Mouse (Mus musculus) embryonic fibroblast, embryonic 13.5 days (primary cell): Measurements from ENCODE around the gene Tmbim1. TPM values are rescaled to one million over a fixed set of nuclear protein-coding genes. Genes with fewer than 3 reads are reported as not detected.
A peak's percentile ranks its signal among the peaks of the same experiment; 100 is the strongest.

Experiments used
- H3K27ac ChIP-seq: 2 replicates; pipeline ENCODE4 v1.5.1; 2012; ENCODE audit warnings: low read length, control low read depth, inconsistent platforms; ENCODE audit not compliant: insufficient read depth
- H3K4me1 ChIP-seq: 2 replicates; pipeline ENCODE4 v1.6.1; 2011; ENCODE audit warnings: low read length; ENCODE audit not compliant: control insufficient read depth, insufficient read depth
- H3K4me3 ChIP-seq: 2 replicates; pipeline ENCODE4 v1.5.1; 2011; ENCODE audit warnings: mild to moderate bottlenecking, control low read depth, low read length; ENCODE audit not compliant: insufficient read depth
- CTCF ChIP-seq: IDR thresholded peaks from 2 replicates; pipeline ENCODE4 v1.5.1; 2011; ENCODE audit warnings: mild to moderate bottlenecking, control low read depth, low read length, moderate library complexity, borderline replicate concordance; ENCODE audit not compliant: insufficient read depth
- POLR2A ChIP-seq: IDR thresholded peaks from 2 replicates; pipeline ENCODE4 v1.6.1; 2011; ENCODE audit warnings: low read depth, mild to moderate bottlenecking, control low read depth, low read length, moderate library complexity
- polyA plus RNA-seq: library from polyadenylated mRNA; stranded (reverse); fragments of >200 nt; gene quantifications from 2 replicates; pipeline ENCODE4 v1.2.4, GENCODE M21; 2011; ENCODE audit warnings: low read depth; ENCODE audit not compliant: missing spikeins, insufficient read length

Gene Tmbim1
- polyA plus RNA-seq, 1 experiment: 88.6 TPM

- no peaks in the 10 kb centered on the region for H3K4me1 ChIP-seq
- no peak for TF ChIP-seq POLR2A
These were observed 49.6 kb downstream of the Tmbim1 start for GRCm38 (mm10) chr1:74255704-74256345.

DNA sequence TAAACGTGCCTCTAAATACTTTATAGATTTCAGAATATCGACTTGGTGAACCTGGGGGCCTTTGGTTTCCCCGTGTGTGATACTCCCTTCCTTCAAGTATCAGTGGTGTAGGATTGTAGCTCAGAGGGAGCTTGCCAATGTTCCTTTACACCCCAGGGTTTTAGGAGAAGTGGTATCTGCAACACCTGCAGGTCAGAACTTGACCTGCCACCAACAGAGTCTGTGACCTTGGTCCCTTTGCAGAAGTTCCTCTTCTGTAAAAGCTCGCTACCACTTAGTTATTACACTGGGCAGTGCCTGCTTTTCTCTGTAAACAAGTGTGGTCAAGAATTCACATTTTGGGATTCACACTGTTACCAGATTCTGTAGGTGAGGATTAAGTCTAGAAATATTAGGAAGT lies 55.3 kb downstream of the Tmbim1 start:
- no peak for TF ChIP-seq CTCF
- TF ChIP-seq POLR2A: no peak
- peaks cover 14% of the 10 kb centered on the region for H3K4me1 ChIP-seq

More at GRCm38 (mm10) chr1:74255704-74256345, 49.6 kb downstream of the Tmbim1 start:
- H3K4me3 ChIP-seq: no peak overlapping the region
- no peak overlapping the region for H3K27ac ChIP-seq

GRCm38 (mm10) chr1:74249331-74249980 lies 56.0 kb downstream of the Tmbim1 start:
- Histone ChIP-seq H3K4me1 (peaks cover 14% of the 10 kb centered on the region), H3K4me3 (no peak overlapping the region), H3K27ac (peak overlapping the region; percentile 99)
- TF ChIP-seq CTCF (no peak), POLR2A (no peak)

More for the DNA sequence above, 55.3 kb downstream of the Tmbim1 start:
- H3K4me3 ChIP-seq: no peak overlapping the region
- peak overlapping the region; percentile 99 for H3K27ac ChIP-seq

DNA sequence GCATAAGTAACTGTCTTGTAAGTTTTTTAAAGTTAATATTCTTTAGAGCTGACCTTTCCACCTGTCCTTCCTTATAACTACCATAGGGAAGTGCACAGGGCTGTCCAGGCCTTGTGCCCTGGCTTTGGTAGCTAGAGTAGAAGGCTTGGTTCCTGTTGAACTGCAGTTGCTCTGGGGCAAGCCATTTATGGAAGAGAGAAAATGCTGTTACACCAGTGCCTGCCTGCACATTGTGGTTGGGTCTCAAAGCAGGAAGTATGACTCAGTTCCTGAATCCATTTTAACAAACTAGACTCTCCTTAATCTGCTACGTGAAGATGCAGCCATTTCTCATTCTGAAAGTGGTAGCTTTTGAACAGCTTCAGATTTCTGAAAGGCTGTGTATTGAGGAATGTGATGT lies 56.6 kb downstream of the Tmbim1 start:
- peak overlapping the region; percentile 99 for H3K27ac ChIP-seq
- peaks cover 14% of the 10 kb centered on the region for H3K4me1 ChIP-seq
- no peak for TF ChIP-seq POLR2A
- TF ChIP-seq CTCF: no peak
- no peak overlapping the region for H3K4me3 ChIP-seq

GRCm38 (mm10) chr1:74245525-74245924 lies 59.9 kb downstream of the Tmbim1 start:
- TF ChIP-seq POLR2A (no peak), CTCF (no peak)
- Histone ChIP-seq H3K27ac (no peak overlapping the region), H3K4me1 (peaks cover 17% of the 10 kb centered on the region), H3K4me3 (no peak overlapping the region)

DNA sequence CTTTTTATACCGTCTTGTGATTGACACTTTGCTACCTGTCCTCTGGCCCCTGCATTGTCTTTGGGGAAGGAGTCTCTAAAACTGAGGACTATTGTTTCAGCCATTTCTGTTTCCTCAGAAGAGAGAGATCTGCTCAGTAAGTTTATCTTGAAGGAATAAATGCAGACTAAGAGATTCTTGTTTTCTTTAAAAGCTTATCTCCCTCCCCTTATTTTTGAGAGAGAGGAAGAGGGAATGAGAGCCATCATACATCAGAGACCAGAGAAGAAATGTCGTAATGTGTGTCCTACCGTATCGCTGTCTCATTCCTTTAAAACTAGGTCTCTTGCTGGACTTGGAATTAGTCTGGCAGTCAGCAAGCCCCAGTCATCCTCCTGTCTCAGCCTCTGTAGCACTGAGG lies 64.6 kb downstream of the Tmbim1 start:
- Histone ChIP-seq H3K27ac (peak overlapping the region; percentile 11; the same call in 1 of the 2 replicates), H3K4me1 (peaks cover 13% of the 10 kb centered on the region), H3K4me3 (no peak overlapping the region)
- no peak for TF ChIP-seq POLR2A
- TF ChIP-seq CTCF: no peak

- H3K4me1 ChIP-seq: peaks cover 12% of the 10 kb centered on the region
- no peak overlapping the region for H3K4me3 ChIP-seq
- TF ChIP-seq POLR2A: no peak
- no peak for TF ChIP-seq CTCF
- peak overlapping the region; percentile 11; the same call in 1 of the 2 replicates for H3K27ac ChIP-seq
These were observed 65.1 kb downstream of the Tmbim1 start for GRCm38 (mm10) chr1:74240311-74240710.

DNA sequence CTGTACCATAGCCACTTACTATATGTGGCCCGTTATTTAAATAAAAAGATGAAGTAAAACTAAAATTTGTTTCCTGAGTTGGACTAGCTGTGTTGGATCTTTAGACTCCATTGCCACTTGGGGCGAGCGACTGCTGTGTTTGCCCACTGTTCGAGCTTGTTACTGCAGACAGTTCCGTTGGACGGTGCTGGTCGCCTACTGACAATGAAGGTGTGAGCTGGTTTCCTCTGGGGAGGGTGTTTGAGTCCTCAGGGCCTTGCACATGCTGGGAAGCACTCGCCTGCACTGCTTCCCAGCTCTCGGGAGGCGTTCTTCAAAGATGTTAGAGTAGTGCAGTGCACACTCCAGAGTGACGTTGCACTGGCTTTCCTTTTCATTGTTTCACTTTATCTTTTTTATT lies 65.8 kb downstream of the Tmbim1 start:
- H3K27ac ChIP-seq: 0 out of 2 replicates have a peak overlapping the region, but pooled peaks have one; percentile 2
- H3K4me1 ChIP-seq: peaks cover 11% of the 10 kb centered on the region; the same call in 1 of the 2 replicates
- no peak for TF ChIP-seq CTCF
- TF ChIP-seq POLR2A: no peak
- peak overlapping the region; percentile 15; the same call in 1 of the 2 replicates for H3K4me3 ChIP-seq

DNA sequence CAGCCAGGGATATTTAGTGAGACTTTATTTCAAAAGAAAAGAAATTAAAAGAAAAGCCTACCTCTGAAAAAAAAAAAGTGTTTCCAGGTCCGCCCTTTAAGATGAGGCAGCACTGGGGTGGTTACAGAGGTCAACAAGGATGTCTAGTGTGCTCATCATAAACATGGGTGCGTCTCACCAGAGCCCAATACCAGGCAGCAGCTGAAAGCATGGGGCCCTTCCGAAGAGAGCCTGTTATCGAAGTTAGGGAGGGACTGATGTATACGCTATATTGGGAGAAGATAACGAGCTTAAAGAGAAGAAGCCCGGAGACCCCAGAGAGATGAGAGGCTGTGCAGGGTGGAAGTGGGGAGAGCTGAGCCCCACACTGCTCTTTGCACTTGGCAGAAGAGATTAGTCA lies 66.3 kb downstream of the Tmbim1 start:
- H3K27ac ChIP-seq: 0 out of 2 replicates have a peak overlapping the region, but pooled peaks have one; percentile 2
- TF ChIP-seq CTCF (no peak), POLR2A (no peak)
- H3K4me3 ChIP-seq: peak overlapping the region; percentile 15
- peaks cover 11% of the 10 kb centered on the region; the same call in 1 of the 2 replicates for H3K4me1 ChIP-seq

Other genes starting within 250 kb of the Tmbim1 start
- 122 and 198 TPM in 2 replicates for gene Tns1, start 181.2 kb downstream of the Tmbim1 start, polyA plus RNA-seq
- 0.56 TPM in 1 of 2 replicates, not detected in the other for gene Rufy4, start 180.1 kb downstream of the Tmbim1 start, polyA plus RNA-seq
- not detected in 2 replicates for gene Cxcr2, start 151.6 kb downstream of the Tmbim1 start, polyA plus RNA-seq
- not detected in 2 replicates for gene Cxcr1, start 111.0 kb downstream of the Tmbim1 start, polyA plus RNA-seq
- gene Arpc2, start 69.5 kb downstream of the Tmbim1 start, polyA plus RNA-seq: 446 and 515 TPM in 2 replicates
- 0.92 and 1.3 TPM in 2 replicates for gene Gpbar1, start 27.1 kb downstream of the Tmbim1 start, polyA plus RNA-seq
- gene Aamp, start 20.9 kb downstream of the Tmbim1 start, polyA plus RNA-seq: 85.7 and 90.3 TPM in 2 replicates
- gene Pnkd, start 20.7 kb downstream of the Tmbim1 start, polyA plus RNA-seq: 19.6 and 21.5 TPM in 2 replicates
- 3.6 and 3.7 TPM in 2 replicates for gene Catip, start 56.5 kb upstream of the Tmbim1 start, polyA plus RNA-seq
- gene Slc11a1, start 69.6 kb upstream of the Tmbim1 start, polyA plus RNA-seq: 1.1 TPM in 1 of 2 replicates, not detected in the other
- gene Ctdsp1, start 85.9 kb upstream of the Tmbim1 start, polyA plus RNA-seq: 58.6 and 78.6 TPM in 2 replicates
- not detected in 2 replicates for gene Vil1, start 103.8 kb upstream of the Tmbim1 start, polyA plus RNA-seq
- gene Cnot9, start 200.4 kb upstream of the Tmbim1 start, polyA plus RNA-seq: 50.7 and 51.9 TPM in 2 replicates
- gene Plcd4, start 237.3 kb upstream of the Tmbim1 start, polyA plus RNA-seq: 0.30 and 1.8 TPM in 2 replicates
- 15.8 and 21.0 TPM in 2 replicates for gene Usp37, start 238.7 kb upstream of the Tmbim1 start, polyA plus RNA-seq